In the genomic region with DNA sequence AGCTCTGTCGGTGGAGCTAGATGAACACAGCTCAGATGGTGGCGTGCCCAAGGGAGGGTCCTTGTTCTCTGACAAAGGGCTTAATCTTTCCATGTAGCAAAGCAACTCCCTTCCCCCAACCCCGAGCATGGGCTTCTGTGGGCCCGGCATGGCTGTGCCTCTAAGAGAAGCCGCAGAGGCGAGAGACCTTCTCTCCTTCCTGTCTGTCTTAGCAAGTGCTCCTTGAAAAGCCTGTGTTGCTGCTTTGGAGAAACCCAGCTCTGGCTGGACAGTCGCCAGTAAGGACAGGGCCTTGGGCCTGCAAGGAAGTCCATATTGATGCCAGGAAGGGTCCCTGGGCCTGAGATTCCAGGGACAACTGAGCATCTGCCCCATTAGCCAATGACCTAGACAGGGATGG, we compare ENCODE assay signal across 26 mouse cellular contexts. TPM values are rescaled to one million over a fixed set of nuclear protein-coding genes. Genes with fewer than 3 reads are reported as not detected.
DNase-seq lines count a peak whose midpoint lies in the region; ATAC-seq and TF ChIP-seq lines count a peak whose summit lies in the region.
"Had no signal": no experiment of that assay in that cellular context is flagged by ENCODE, and none has a peak within 500 bp of the region (broad histone marks: within the 10 kb centered on the region; RNA-seq: fewer than 3 reads in every experiment).

No protein-coding gene starts in this region.

- no peak overlapping the region for H3K27ac ChIP-seq in embryonic facial prominence, embryonic 14.5 days (replicated peaks; ENCODE audit: low read depth, low read length)
- H3K27ac ChIP-seq in embryonic facial prominence, embryonic 10.5 days (replicated peaks), result no peak overlapping the region
- 0 out of 2 replicates have a peak overlapping the region, but pooled peaks have one; percentile 25 for H3K27ac ChIP-seq in midbrain, embryonic 10.5 days (replicated peaks)
- no peak overlapping the region for H3K27ac ChIP-seq in midbrain, postnatal 0 days (ENCODE audit: low read depth, low read length)
- H3K27ac ChIP-seq: hindbrain, embryonic 12.5 days; hindbrain, postnatal 0 days; intestine, embryonic 15.5 days; limb, embryonic 12.5 days; liver, embryonic 15.5 days; neural tube, embryonic 13.5 days; stomach, embryonic 15.5 days had no signal

- 76% methylated on average over 7 of the region's 7 CpGs for WGBS in embryonic facial prominence, embryonic 14.5 days
- WGBS in embryonic facial prominence, embryonic 10.5 days, result 79% methylated on average over 7 of the region's 7 CpGs
- WGBS in midbrain, embryonic 10.5 days, result 71% methylated on average over 7 of the region's 7 CpGs
- WGBS in midbrain, postnatal 0 days, result 53% methylated on average over 7 of the region's 7 CpGs

- H3K9ac ChIP-seq in embryonic facial prominence, embryonic 14.5 days (ENCODE audit: low read depth, low read length), result 0 out of 2 replicates have a peak overlapping the region, but pooled peaks have one; percentile 15
- no peak overlapping the region for H3K9ac ChIP-seq in midbrain, postnatal 0 days (replicated peaks; ENCODE audit: low read length, poor library complexity, severe bottlenecking)
- H3K9ac ChIP-seq: hindbrain, embryonic 12.5 days; intestine, embryonic 15.5 days; limb, embryonic 12.5 days; liver, embryonic 15.5 days; lung, embryonic 14.5 days; neural tube, embryonic 13.5 days; stomach, embryonic 15.5 days had no signal

- no peak for ATAC-seq in embryonic facial prominence, embryonic 14.5 days (ENCODE audit: low read depth)
- ATAC-seq in midbrain, postnatal 0 days (ENCODE audit: low FRiP score), result no peak
- ATAC-seq: forebrain, embryonic 16.5 days; hindbrain, postnatal 0 days; intestine, embryonic 15.5 days had no signal

- no peak overlapping the region for H3K4me3 ChIP-seq in embryonic facial prominence, embryonic 14.5 days (ENCODE audit: low read depth, low read length)
- H3K4me3 ChIP-seq in embryonic facial prominence, embryonic 10.5 days, result no peak overlapping the region
- no peak overlapping the region for H3K4me3 ChIP-seq in midbrain, embryonic 10.5 days
- no peak overlapping the region for H3K4me3 ChIP-seq in midbrain, postnatal 0 days (ENCODE audit: low read depth, low read length)
- H3K4me3 ChIP-seq: hindbrain, embryonic 12.5 days; intestine, embryonic 15.5 days; limb, embryonic 12.5 days; liver, embryonic 15.5 days; neural tube, embryonic 13.5 days; stomach, embryonic 15.5 days had no signal

- no peaks in the 10 kb centered on the region for H3K36me3 ChIP-seq in embryonic facial prominence, embryonic 14.5 days (ENCODE audit: control insufficient read depth, insufficient read depth, low read length)
- H3K36me3 ChIP-seq in embryonic facial prominence, embryonic 10.5 days (replicated peaks), result no peaks in the 10 kb centered on the region
- no peaks in the 10 kb centered on the region for H3K36me3 ChIP-seq in midbrain, embryonic 10.5 days
- peaks cover 15% of the 10 kb centered on the region for H3K36me3 ChIP-seq in midbrain, postnatal 0 days (ENCODE audit: insufficient read depth, low read length)
- H3K36me3 ChIP-seq: hindbrain, embryonic 12.5 days; intestine, embryonic 15.5 days; limb, embryonic 12.5 days; liver, embryonic 15.5 days; neural tube, embryonic 13.5 days; stomach, embryonic 15.5 days had no signal

- no peak for DNase-seq in embryonic facial prominence, embryonic 14.5 days (ENCODE audit: low spot score)
- no peak for DNase-seq in embryonic facial prominence, embryonic 10.5 days (ENCODE audit: low spot score)
- no peak for DNase-seq in midbrain, embryonic 10.5 days (ENCODE audit: low spot score)
- no peak for DNase-seq in midbrain, postnatal 0 days (ENCODE audit: low spot score)
- peak; percentile 66 for DNase-seq in cerebellum, adult 9-11 months
- DNase-seq in cerebellum, postnatal 36 days, result peak; percentile 40 to 47
- no peak for DNase-seq in frontal cortex, postnatal 36 days (ENCODE audit: low spot score in 2 of 2)
- DNase-seq: adrenal gland, postnatal 25 days; gastrocnemius, postnatal 10 days; heart, postnatal 36 days; kidney, adult 2 months; kidney, postnatal 36 days; lung, postnatal 14 days; retina, postnatal 1 day; right cerebral cortex, postnatal 14 days had no signal

- no peaks in the 10 kb centered on the region for H3K27me3 ChIP-seq in embryonic facial prominence, embryonic 14.5 days (replicated peaks; ENCODE audit: control insufficient read depth, insufficient read depth, low read length)
- peaks cover 10% of the 10 kb centered on the region; the same call in 1 of the 2 replicates for H3K27me3 ChIP-seq in embryonic facial prominence, embryonic 10.5 days (replicated peaks; ENCODE audit: low read depth, poor library complexity, severe bottlenecking)
- no peaks in the 10 kb centered on the region for H3K27me3 ChIP-seq in midbrain, embryonic 10.5 days (ENCODE audit: low read depth, poor library complexity, severe bottlenecking)
- H3K27me3 ChIP-seq in midbrain, postnatal 0 days (ENCODE audit: insufficient read depth, low read length), result no peaks in the 10 kb centered on the region
- H3K27me3 ChIP-seq: intestine, embryonic 15.5 days; neural tube, embryonic 13.5 days; stomach, embryonic 15.5 days had no signal

- H3K4me1 ChIP-seq in embryonic facial prominence, embryonic 14.5 days (ENCODE audit: control insufficient read depth, insufficient read depth, low read length), result peaks cover 6% of the 10 kb centered on the region; the same call in 1 of the 2 replicates
- peaks cover 31% of the 10 kb centered on the region for H3K4me1 ChIP-seq in embryonic facial prominence, embryonic 10.5 days
- H3K4me1 ChIP-seq in midbrain, embryonic 10.5 days, result peaks cover 21% of the 10 kb centered on the region
- no peaks in the 10 kb centered on the region for H3K4me1 ChIP-seq in midbrain, postnatal 0 days (ENCODE audit: insufficient read depth, low read length)
- H3K4me1 ChIP-seq: intestine, embryonic 15.5 days; liver, embryonic 15.5 days; stomach, embryonic 15.5 days had no signal

- no peak overlapping the region for H3K4me2 ChIP-seq in embryonic facial prominence, embryonic 14.5 days (ENCODE audit: low read depth, low read length)
- no peak overlapping the region for H3K4me2 ChIP-seq in midbrain, postnatal 0 days (ENCODE audit: low read depth, low read length, poor library complexity, severe bottlenecking)
- H3K4me2 ChIP-seq: heart, embryonic 11.5 days; hindbrain, embryonic 12.5 days; intestine, embryonic 15.5 days; limb, embryonic 12.5 days; liver, embryonic 15.5 days; lung, embryonic 14.5 days; neural tube, embryonic 13.5 days; stomach, embryonic 15.5 days had no signal

- H3K9me3 ChIP-seq in embryonic facial prominence, embryonic 14.5 days (ENCODE audit: control insufficient read depth, low read length), result no peaks in the 10 kb centered on the region
- no peaks in the 10 kb centered on the region for H3K9me3 ChIP-seq in embryonic facial prominence, embryonic 10.5 days
- no peaks in the 10 kb centered on the region for H3K9me3 ChIP-seq in midbrain, embryonic 10.5 days (replicated peaks)
- no peaks in the 10 kb centered on the region for H3K9me3 ChIP-seq in midbrain, postnatal 0 days (ENCODE audit: low read length)
- H3K9me3 ChIP-seq: hindbrain, embryonic 12.5 days; intestine, embryonic 15.5 days; limb, embryonic 12.5 days; liver, embryonic 15.5 days; neural tube, embryonic 13.5 days; stomach, embryonic 15.5 days had no signal

- TF ChIP-seq CTCF in midbrain, postnatal 0 days (IDR thresholded peaks at IDR 0.05), result no peak

RNA-seq across cellular contexts. Expression of a gene that starts 29.6 kb away (rescaled TPM):
- polyA plus RNA-seq in embryonic facial prominence, embryonic 14.5 days (2014; fragmentation: Nextera tagmentation; extraction: Ambion mirVana), result 16.7 and 22.2 TPM in 2 replicates
- 36.0 and 41.5 TPM in 2 replicates for polyA plus RNA-seq in embryonic facial prominence, embryonic 10.5 days (2016; fragmentation: Nextera tagmentation; extraction: Ambion mirVana)
- polyA plus RNA-seq in midbrain, embryonic 10.5 days (2016; fragmentation: Nextera tagmentation; extraction: Ambion mirVana), result 36.6 and 39.0 TPM in 2 replicates
- 11.1 and 13.6 TPM in 2 replicates for total RNA-seq in midbrain, postnatal 0 days (2014; rRNA removed)
- 13.4 and 14.5 TPM in 2 replicates for polyA plus RNA-seq in midbrain, postnatal 0 days (2015; fragmentation: Nextera tagmentation; extraction: Ambion mirVana)

RNA-seq across cellular contexts. Expression of a gene that starts 40.6 kb away (rescaled TPM):
- polyA plus RNA-seq in embryonic facial prominence, embryonic 14.5 days (2014; fragmentation: Nextera tagmentation; extraction: Ambion mirVana), result 3.4 and 3.9 TPM in 2 replicates
- 1.8 and 2.4 TPM in 2 replicates for polyA plus RNA-seq in embryonic facial prominence, embryonic 10.5 days (2016; fragmentation: Nextera tagmentation; extraction: Ambion mirVana)
- 3.8 and 5.4 TPM in 2 replicates for polyA plus RNA-seq in midbrain, embryonic 10.5 days (2016; fragmentation: Nextera tagmentation; extraction: Ambion mirVana)
- total RNA-seq in midbrain, postnatal 0 days (2014; rRNA removed), result 131 and 140 TPM in 2 replicates
- 34.6 and 37.1 TPM in 2 replicates for polyA plus RNA-seq in midbrain, postnatal 0 days (2015; fragmentation: Nextera tagmentation; extraction: Ambion mirVana)
- total RNA-seq: granulocyte monocyte progenitor cell, adult 5-6 weeks had no signal

RNA-seq across cellular contexts. Expression of a gene that starts 56.3 kb away (rescaled TPM):
- 6.1 and 6.6 TPM in 2 replicates for polyA plus RNA-seq in embryonic facial prominence, embryonic 14.5 days (2014; fragmentation: Nextera tagmentation; extraction: Ambion mirVana)
- 11.0 and 11.8 TPM in 2 replicates for polyA plus RNA-seq in embryonic facial prominence, embryonic 10.5 days (2016; fragmentation: Nextera tagmentation; extraction: Ambion mirVana)
- polyA plus RNA-seq in midbrain, embryonic 10.5 days (2016; fragmentation: Nextera tagmentation; extraction: Ambion mirVana), result 9.4 and 10.3 TPM in 2 replicates
- 2.1 and 2.9 TPM in 2 replicates for total RNA-seq in midbrain, postnatal 0 days (2014; rRNA removed)
- 3.9 and 4.8 TPM in 2 replicates for polyA plus RNA-seq in midbrain, postnatal 0 days (2015; fragmentation: Nextera tagmentation; extraction: Ambion mirVana)

Comparison
In these comparisons a context has a peak if more than half of its experiments do, and no peak if none do; other contexts are left out.
1. DNase-seq: peak in cerebellum, adult 9-11 months (single experiment) and cerebellum, postnatal 36 days (2 of 2); none in embryonic facial prominence, embryonic 14.5 days (single experiment), embryonic facial prominence, embryonic 10.5 days (single experiment), midbrain, embryonic 10.5 days (single experiment), midbrain, postnatal 0 days (single experiment) and frontal cortex, postnatal 36 days (0 of 2).